Mouse (Mus musculus) ES-CJ7 (cell line): ENCODE results near the gene Lrrc1.

Source experiments
- DNase-seq: peaks from one replicate; pipeline ENCODE4 v3.0.0; 2011; ENCODE audit warnings: low read depth, low spot score

Lrrc1 gene

DNA sequence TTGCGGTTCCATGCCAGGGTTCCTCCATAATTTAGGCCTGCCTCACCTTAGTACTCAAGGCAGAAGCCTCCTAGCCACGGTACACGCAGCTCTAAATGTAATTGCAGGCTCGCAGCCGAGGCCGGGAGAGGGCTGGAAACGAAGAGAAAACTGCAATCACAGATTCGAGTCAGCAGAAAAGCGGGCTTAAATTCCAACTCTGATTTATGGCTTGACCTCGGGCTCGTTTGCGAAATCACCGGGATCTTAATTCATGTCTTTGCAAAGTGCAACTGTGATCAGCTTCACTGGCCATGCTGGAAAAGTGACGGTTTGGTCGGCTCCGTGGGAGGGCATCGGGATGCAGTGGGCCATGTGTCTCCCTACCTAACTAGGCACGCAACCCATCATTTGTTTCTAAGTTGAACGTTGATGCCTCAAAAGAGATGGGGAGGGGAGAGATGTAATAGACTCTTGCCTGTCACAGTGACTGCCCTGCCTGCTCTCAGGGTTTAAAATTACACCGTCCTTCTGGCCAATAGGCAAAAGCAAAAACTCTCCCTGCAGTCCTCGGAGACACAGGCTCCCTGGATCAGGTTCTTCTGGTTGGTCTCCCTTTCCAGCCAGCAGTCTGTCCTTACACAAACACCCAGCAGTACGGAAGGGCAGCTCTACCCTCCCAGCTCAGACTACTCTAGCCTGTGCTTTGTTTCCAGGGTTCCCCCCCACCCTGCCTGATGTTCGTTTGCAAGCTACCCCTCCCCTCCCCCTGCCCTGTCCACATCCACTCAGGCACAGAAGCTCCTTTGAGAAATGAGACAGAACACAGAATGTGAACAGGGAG lies 117.2 kb downstream of the Lrrc1 start:
- DNase-seq: no peak

DNA sequence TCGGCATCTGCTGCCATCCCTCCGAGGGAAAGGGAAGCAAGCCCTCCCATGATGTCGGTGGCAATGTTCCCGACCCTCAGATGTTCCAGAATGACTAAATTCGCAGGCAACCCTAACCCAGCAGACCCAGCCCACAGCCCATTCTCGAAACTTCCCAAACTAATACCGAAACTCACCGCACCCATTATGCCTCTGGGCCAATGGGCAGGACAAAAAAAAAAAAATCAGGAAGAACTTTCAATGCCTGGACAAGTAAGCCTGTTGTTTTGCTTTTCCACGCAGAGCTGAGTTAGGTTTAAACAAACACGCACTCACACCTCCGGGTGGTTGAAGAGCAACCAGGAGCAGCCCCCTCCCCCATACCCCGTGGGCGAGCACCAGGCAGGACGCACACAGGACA lies 118.6 kb downstream of the Lrrc1 start:
- DNase-seq: no peak

DNA sequence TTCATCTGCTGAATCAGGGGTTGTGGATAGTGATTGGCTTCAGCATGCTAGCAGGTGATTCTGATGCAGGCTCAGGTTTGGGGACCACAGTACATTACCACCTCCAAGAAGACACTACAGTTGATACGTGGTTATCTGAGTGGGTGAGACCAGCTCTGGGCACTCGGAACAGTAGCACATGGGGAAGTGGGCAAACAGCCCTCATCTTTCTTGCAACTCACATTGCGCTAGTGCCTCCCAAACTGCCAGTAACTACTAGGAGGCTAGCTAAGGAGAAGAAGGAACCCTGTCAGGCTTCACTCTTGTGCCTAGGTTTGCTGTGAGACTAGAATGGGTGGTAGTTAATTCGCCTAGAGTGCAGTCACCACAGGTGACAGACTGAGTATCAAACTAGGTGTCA lies 119.1 kb downstream of the Lrrc1 start:
- no peak for DNase-seq

DNA sequence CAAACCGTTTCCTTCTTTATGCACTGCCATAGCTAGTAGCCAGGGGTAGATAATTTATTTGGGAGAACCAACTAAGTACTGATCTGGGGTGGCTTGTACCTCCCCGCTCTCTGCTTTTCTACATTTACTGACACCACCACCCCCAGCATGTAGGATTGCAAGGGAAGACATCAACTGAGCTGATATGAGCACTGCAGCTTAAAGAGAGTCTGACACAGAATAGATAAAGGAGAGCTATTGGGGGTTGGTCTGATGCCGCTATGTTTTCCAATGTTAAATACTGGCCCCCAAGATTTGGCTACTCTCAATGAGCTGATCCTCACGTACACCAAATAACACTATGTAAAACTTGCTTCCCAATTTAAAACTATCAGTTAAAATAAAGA lies 124.5 kb downstream of the Lrrc1 start:
- DNase-seq: no peak

DNA sequence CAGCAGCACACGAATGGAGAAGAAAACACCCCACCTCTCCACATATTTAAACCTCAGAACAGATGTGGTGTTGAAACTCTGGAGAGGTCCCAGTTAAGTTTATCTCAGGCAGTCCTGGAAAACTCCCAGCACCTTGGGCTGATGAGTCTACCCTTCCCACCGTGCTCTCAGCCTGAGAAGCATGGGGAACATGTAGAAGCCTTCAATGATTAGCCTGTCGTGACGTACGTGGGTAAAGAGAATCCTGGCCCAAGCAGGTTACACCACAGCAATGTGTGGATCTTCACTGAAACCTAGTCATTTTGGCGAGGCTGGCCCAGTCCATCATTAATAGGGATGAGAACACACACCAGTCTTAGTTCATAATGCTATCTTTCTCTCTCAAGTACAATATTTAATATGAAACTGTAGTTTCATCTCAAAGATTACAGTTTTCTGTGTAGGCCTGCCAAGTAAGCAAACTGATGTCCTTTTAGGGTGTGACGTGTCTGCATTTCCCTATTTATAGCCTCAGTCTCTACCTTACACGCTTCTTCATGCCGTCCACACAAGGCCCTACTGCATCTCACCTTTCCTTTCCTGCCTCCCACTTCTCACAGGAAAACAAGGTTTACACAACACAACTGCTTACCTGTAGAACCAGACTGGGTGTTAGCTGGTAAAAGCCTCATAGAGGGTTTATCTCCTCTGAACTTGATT lies 125.0 kb downstream of the Lrrc1 start:
- DNase-seq: no peak

DNA sequence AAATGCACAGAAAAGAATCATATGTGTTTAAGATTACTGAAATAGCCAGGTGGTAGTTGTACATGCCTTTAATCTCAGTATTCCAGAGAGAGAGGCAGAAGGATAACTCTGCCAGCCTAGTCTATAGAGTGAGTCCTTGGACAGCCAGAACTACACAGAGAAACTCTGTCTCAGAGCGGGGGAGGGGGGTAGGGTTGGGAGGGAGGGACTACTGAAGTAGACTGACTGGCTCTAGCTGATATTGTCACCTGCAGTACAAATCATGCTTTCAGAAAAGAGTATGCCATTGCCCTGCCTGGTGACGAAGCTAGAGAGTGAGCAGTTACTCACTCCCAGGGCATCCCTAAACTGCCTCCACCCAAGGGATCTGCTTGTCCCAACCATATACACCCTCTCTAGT lies 125.9 kb downstream of the Lrrc1 start:
- no peak for DNase-seq

DNA sequence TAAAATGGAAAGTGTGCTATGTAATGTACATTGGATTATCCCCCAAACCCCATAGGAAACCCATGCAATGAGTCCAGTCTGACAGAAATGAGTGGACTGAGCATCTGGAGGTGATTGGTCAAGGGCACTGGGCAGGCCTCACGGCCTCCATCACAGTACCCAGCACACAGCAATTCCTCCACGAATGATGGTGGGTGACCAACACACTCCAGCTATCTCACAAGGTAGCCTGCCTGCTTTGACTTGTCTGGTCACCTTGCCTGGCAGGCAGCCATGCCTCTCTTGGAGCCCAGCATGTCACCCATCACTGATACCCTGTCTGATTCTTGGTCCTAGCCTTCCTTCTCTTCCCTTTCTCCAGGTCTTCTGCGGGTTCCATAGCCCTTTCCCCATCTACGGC lies 128.2 kb downstream of the Lrrc1 start:
- no peak for DNase-seq

DNA sequence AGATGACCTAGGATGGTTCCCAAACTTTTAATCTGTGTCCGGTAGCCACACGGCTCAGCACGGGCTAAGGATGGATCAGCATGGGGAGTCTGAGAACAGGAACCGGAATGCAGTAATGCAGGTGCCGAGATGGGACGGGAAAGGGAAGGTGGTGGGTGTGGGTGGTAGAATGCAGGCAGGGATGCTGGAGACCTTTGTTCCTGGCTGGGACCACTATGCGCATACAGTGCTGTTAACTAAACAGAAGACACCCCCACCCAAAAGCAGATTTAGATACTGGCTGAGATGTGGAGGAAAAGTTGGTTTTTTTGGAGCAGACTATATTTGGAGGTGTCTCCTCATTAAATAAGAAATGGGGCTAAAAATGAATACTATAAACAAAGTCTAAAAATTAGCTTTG lies 128.7 kb downstream of the Lrrc1 start:
- peak; percentile 55 for DNase-seq

DNA sequence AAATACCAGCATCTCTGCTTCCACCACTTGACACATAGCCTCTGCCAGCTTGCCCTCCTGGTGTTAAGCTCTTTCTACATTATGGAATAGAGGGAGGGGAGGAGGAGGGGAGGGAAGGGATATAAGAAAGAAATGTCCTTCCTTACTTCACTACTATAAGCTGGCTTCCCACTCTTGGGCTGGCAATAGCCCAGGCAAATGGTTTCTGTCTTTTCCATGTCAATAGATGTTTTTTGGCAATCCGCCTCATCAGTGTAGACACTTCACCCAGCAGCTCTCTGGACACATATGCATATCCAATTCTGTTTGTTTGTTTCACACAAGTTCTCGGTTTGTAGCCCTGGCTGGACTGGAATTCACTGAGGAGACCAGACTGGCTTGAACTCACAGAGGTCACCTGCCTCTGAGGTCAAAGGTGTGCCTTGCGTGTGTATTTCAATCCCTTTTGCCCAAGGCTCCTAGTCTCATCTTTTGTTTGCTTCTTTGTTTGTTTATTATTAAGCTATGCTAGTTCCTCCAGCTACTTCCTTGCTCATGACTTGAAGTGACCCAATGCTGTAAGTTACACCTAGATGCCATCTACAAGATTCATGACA lies 132.7 kb downstream of the Lrrc1 start:
- DNase-seq: no peak

DNA sequence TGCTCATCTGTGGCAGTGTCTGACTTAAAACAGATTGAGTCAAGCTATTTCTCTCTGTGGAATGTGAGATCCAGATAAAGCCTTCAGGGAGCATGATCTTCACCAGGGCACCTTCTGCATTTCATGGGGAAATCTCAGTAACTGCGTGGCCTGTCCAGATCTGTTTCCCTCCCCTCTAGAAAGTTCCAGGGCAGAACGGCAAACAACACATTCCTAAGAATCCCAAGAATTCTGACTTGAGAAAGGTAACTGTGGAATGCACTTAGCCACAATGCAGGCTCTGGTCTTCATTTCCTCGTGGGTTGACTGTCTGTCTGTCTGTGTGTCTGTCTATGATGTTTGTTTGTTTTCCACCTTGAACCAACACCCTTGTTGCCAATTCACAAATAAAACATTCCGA lies 133.7 kb downstream of the Lrrc1 start:
- no peak for DNase-seq

DNA sequence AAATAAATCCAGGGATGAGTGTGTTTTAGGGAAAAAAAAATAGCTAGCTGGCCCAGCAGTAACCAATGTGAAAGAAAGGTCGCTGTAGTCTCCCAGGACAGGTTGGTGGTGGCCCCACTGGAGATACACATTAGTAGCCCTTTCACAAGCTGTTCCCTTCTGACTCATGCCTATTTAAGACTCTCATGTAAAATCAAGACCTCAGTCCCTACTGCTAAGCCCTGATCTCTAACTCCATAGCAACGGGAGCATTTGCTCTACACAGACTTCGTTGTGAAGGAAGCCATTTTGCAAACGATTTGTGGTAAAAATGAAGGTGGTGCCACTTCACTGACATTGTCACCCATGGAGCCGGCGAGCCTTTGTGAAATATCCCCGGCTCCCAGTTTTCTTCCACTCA lies 134.1 kb downstream of the Lrrc1 start:
- DNase-seq: no peak

DNA sequence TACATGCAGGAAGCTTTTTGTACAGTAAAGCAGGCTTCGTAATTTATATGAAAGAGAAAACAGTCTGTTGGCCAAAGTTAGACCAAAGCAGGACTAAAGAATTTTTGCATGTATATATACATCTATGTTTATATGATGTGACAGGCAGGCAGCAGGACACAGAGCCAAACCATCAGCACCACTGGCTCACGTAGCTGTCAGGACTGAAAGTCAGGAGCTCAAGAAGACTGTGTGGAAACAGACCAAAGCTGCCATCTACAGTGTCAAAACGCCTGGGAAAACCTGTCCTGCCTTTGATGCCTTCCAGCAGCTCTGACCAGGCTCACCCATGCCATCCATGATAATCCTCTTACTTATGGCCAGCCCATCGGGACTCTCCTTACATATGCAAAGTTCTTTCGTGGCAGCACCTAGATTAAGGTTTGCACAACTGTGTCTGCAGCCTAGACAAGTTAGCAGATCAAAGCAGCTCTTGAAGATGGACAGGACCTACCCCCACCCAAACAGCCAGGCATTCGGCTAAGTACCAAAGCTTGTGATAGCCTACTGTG lies 136.5 kb downstream of the Lrrc1 start:
- no peak for DNase-seq

DNA sequence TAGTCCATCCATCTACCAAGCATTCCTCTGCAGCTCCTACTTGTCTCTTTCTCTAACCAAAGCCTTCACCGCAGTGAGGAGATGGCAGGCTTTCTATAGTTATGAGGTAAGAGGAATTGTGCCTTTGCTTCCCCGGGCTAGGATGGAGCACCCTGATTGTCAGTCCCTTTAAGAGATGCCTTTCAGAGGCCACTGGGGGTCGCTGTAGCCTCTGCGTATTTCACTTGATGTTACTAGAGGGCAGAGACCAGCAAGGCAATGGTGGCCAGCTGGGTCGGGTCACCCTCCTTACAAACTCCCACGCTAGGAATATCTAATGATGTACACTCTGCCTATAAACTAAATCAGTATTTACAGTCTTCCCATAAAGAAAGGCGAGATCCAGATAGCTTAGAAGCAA lies 137.8 kb downstream of the Lrrc1 start:
- peak; percentile 66 for DNase-seq

DNA sequence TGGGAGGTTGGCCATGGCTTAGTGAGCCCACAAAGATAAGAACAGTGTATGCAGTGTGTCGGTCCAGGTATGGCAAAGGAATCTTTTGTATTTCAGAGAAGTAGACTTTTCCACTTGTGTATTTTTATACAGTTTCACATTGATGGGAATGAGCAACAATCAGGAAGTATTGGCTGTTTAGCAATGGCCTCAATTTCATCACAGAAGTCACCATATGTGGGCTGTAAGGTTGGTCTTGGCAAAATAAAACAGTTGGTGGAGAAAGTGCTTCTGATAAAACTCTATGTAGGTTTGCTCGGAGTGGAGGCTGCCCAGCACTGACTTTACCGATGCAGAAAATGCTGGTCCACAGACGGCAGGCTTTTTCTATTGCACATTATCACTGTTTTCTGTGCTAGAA lies 140.2 kb downstream of the Lrrc1 start:
- DNase-seq: no peak

DNA sequence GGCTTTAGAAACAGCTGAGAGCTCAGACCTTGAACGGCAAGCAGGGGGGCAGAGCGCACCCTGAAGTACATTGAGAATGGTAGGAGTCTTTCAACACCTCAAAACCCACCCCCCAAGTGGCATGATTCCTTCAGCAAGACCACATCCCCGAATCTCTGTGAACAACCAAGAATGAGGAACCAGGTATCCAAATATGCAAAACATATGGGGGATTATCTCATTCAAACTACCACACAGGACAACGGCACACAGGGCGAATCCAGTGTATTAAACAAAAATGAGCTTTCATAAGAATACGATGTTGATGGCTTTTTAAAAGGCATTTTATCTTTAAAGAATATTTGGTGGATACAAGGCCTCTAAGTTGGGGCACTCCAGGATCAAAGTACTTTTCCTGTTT lies 140.7 kb downstream of the Lrrc1 start:
- no peak for DNase-seq

DNA sequence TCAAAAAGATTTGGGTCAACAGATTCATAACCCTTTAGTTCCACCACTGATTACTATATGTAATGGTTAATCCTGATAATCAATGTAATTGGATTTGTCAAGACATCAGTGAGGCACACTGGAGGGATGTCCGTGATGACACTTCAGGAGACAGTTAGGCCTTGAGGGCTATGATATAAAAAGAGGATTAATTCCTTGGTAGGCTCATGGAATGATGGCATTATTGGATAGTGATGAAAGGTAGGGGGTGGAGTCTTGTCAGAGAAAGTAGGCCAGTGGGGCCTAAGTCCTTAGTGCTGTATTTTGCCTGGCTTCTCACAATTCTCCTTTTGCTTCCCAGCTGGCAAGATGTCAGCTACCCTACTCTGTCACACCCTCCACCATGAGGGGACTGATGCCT lies 141.7 kb downstream of the Lrrc1 start:
- no peak for DNase-seq

DNA sequence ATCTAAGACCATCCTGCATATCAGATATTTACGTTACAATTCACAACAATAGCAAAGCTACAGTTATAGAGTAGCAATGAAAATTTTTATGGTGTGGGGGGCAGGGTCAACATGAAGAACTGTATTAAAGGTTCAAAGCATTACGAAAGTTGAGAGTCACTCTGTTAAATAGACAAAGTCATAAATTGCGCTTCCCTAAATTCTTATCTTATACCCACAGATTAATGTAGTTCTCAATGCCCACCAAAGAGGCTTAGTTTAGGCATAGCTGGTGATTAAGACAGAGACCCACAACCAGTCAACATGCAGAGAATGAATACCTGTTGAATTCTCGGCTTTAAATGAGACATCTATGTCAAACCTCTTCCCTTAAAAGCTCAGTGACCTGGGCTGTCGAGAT lies 144.9 kb downstream of the Lrrc1 start:
- no peak for DNase-seq

DNA sequence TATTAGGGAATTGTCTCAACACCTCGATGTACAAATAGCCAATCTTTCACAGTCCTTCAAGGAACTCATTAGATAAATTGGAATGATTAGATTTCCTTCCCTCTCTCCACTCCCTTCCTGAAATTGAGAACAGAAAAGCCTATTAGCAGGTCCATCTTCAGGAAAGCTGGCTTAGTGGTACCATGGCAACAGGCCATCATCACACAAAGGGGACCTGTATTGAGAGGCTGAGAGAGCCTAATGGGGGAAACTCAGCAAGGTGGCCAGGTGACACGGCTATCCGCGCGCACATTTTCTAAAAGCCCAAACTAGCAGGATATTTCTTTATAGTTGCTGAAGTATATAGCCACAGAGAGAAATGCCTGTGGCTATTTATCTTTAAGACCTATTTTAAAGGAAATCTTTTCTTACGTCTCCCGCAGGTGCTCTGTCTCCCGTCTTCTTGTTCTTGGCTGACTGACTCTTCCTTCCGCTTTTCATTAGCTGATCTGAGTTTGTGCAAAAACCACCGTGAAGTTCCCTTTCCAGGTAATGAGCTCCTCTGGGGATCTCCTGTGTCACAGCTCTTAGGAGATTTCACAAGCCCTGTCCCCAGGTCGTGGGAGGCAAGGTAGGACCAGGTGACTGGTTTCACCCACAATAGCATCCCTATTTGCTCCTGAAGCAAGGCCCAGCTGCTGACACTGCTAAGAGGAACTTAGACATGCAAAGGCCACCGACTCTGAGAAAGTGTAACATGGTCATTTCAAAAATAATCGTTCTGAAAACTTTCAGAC lies 145.6 kb downstream of the Lrrc1 start:
- DNase-seq: no peak

DNA sequence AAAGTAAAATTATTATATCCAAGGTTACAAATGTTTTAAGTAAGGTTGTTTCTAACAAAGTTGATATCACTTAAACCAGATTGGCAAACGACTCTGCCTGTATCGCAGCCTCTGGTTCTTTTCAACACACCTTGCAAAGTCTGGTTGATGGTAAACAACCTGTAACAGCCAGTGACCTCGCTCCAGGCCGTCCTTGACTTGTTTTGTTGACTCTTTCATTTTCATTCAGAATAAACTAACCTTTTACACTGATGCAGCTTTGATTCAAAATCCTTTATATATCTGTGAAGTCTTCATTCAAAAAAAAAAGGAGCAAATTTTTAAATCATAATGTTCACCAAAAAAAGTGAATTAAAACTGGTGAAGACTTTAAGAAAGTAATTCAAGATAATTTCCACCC lies 147.6 kb downstream of the Lrrc1 start:
- no peak for DNase-seq

DNA sequence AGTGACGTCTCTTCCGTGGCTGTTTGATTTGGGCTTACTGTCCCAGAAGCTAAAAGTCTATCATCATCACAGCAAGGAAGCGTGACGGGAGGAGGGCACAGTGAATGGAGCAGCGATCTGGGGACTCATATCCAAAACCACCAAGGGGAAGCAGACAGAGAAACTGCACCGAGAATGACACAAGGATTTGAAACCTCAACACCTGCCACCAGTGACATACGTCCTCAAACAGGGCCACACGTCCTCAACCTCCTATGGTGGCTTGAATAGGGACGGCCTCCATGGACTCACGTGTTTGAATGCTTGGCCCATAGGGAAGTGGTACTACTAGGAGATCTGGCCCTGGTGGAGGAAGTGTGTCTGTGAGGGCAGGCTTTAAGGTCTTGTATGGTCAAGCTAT lies 153.4 kb downstream of the Lrrc1 start:
- DNase-seq: no peak

DNA sequence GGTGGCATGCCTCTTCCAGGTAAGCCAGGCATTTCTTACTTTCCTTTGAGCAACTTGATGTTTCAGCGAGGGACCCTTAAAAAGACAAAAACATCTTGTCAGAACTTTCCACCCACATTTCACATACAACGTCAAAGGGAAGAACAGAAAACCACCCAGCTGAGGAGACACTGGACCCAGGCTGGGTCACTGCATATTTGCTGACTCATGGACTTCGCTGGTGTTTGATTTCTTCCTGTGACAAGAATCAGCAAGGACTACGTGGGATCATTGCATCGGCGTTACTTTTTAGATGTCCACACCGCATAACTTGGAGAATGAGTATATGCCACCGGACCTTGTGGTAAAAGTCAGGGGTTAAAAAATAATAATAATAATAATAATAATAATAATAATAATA lies 155.7 kb downstream of the Lrrc1 start:
- DNase-seq: no peak

DNA sequence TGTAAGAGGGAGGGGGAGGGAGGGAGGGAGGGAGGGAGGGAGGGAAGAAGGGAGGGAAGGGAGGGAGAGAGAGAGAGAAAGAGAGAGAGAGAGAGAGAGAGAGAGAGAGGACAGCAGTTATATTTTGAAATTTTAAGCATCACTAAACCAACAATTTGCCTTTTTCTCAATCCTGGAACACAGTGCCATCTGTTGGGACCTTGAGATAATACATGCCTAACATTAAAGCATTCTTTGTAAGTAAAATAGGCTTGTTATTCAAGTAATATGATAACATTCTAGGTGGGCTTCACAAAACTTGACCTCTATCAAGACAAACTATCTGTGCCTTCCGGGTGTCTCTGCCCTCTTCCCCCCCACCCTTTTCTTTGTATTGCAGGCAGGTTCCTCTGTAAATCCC lies 157.9 kb downstream of the Lrrc1 start:
- peak; percentile 28 for DNase-seq
